Mouse (Mus musculus) right cerebral cortex, postnatal 14 days (tissue): Measurements from ENCODE around the gene Dock8.

Experiments used
- DNase-seq: peaks from one replicate; pipeline ENCODE4 v3.0.0; 2022

Gene Dock8

GRCm38 (mm10) chr19:25066229-25066628 is 66.9 kb downstream of the Dock8 start:
- no peak for DNase-seq

GRCm38 (mm10) chr19:25068518-25068917 is 69.2 kb downstream of the Dock8 start:
- no peak for DNase-seq

GRCm38 (mm10) chr19:25072521-25072920 is 73.2 kb downstream of the Dock8 start:
- DNase-seq = no peak

- peak; percentile 22 for DNase-seq
These were observed 75.4 kb downstream of the Dock8 start for GRCm38 (mm10) chr19:25074741-25075140.

GRCm38 (mm10) chr19:25077636-25078035 is 78.3 kb downstream of the Dock8 start:
- no peak for DNase-seq

- no peak for DNase-seq
These were observed 78.8 kb downstream of the Dock8 start for GRCm38 (mm10) chr19:25078130-25078529.

- DNase-seq = no peak
These were observed 80.8 kb downstream of the Dock8 start for GRCm38 (mm10) chr19:25080166-25080565.

- no peak for DNase-seq
These were observed 83.5 kb downstream of the Dock8 start for GRCm38 (mm10) chr19:25082839-25083238.

GRCm38 (mm10) chr19:25087181-25087580 is 87.8 kb downstream of the Dock8 start:
- DNase-seq = no peak

- no peak for DNase-seq
These were observed 90.4 kb downstream of the Dock8 start for GRCm38 (mm10) chr19:25089746-25090145.

GRCm38 (mm10) chr19:25095135-25095534 is 95.8 kb downstream of the Dock8 start:
- DNase-seq = no peak

- DNase-seq = no peak
These were observed 97.0 kb downstream of the Dock8 start for GRCm38 (mm10) chr19:25096316-25096715.

- no peak for DNase-seq
These were observed 97.7 kb downstream of the Dock8 start for GRCm38 (mm10) chr19:25096986-25097385.

GRCm38 (mm10) chr19:25097506-25097905 is 98.2 kb downstream of the Dock8 start:
- no peak for DNase-seq

- no peak for DNase-seq
These were observed 98.6 kb downstream of the Dock8 start for GRCm38 (mm10) chr19:25097951-25098350.

GRCm38 (mm10) chr19:25098941-25099340 is 99.6 kb downstream of the Dock8 start:
- no peak for DNase-seq

- no peak for DNase-seq
These were observed 106.3 kb downstream of the Dock8 start for GRCm38 (mm10) chr19:25105682-25106081.

GRCm38 (mm10) chr19:25106315-25106714 is 107.0 kb downstream of the Dock8 start:
- no peak for DNase-seq

GRCm38 (mm10) chr19:25107417-25107816 is 108.1 kb downstream of the Dock8 start:
- DNase-seq = no peak

- no peak for DNase-seq
These were observed 112.4 kb downstream of the Dock8 start for GRCm38 (mm10) chr19:25111591-25112233.

- DNase-seq = no peak
These were observed 117.6 kb downstream of the Dock8 start for GRCm38 (mm10) chr19:25116981-25117380.

- no peak for DNase-seq
These were observed 123.1 kb downstream of the Dock8 start for GRCm38 (mm10) chr19:25122417-25122816.

GRCm38 (mm10) chr19:25123031-25123430 is 123.7 kb downstream of the Dock8 start:
- no peak for DNase-seq

GRCm38 (mm10) chr19:25123461-25123860 is 124.1 kb downstream of the Dock8 start:
- DNase-seq = no peak

GRCm38 (mm10) chr19:25132322-25132721 is 133.0 kb downstream of the Dock8 start:
- no peak for DNase-seq
